Mouse (Mus musculus) inflammation-experienced regulatory T-cells, adult 6 months (primary cell): Measurements from ENCODE around the gene Ppil1. TPM values are rescaled to one million over a fixed set of nuclear protein-coding genes. Genes with fewer than 3 reads are reported as not detected.
"Not testable (repeated sequence)": the region's sequence is repeated elsewhere in the genome, so short reads cannot be mapped to it uniquely, and the experiment has no call there.

Source experiments
- ATAC-seq: one replicate; pipeline ENCODE4 v1.8.0; 2017
- polyA plus RNA-seq, 3 experiments: library from polyadenylated mRNA; unstranded; fragments of 100-300 nt; shearing (Covaris generic); gene quantifications; one replicate each; pipeline ENCODE4 v1.2.1; 2017

The Ppil1 gene
- polyA plus RNA-seq, 3 experiments from 2014 or later: 59.0 to 107 (median 62.4) TPM

DNA sequence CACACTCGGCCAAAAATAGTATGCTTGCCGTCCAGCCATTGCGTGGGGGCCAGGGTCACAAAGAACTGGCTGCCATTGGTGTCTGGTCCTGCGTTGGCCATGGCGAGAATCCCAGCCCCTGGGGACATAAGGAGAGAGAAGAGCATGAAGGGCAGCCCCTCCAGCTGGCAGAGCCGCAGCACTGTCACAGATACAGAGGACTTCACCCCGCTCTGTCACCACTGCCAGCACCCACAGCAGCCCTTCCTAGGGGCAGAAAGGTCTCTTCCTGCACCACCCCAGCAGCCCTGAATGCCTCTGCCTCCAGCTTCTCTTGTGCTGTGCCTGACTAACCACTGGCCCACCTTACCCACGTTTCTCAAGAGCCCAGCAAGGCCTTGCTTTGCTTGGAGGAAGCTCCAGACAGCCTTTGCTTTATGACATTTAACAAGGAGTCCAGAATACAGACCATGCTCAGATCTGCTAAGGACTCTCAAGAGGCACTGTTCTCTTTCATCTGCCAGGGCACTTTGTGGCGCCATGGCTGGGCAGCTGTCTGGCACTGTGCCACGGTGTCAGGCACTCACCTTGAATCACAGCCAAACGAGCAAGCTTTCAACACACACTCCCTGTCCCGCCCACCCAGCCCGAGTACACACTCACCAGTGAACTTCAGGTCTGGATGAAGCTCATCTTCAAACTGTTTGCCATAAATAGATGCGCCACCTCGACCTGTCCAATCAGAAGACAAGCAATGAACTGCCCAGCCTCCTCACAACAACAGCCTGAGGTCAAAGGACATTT, 12.2 kb downstream of the Ppil1 start:
- no peak for ATAC-seq

DNA sequence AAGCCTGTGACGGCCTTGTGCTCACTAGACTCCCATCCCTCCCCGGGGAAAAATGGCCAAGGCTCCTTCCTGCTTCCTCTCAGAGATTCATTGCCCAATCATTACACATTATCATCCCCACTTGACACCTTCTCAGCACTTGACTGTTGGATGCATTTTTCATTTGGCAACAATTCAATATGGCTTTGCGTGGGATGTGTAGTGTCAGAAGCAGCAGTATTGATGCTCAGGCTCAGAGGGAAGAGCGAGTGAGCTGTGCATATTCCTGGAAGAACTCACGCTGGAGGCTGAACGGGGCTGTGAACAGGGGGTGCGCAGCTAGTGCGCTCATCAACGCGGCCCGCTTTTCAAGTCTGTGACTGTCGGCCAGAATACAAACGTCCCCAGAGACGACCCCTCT, 13.0 kb downstream of the Ppil1 start:
- not testable (repeated sequence) for ATAC-seq

DNA sequence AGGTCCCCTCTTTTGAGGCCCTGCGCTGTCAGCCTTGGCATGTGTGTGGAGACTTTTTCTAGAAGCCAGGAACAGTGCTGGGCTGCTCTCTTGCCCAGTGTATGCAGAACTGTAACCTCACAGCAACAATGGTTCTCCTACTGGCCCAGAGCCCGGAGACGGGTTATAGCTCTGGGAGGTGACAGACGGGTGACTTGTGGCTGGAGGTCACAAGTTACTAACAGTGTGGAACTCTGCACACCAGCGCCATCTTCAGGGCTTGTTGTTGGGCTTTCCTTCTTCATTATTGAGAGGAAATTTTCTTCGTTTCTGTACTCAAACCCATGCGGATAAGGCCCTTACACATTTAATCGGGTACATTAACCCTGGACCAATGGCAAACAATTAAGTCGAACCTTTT, 14.5 kb downstream of the Ppil1 start:
- ATAC-seq: no peak

DNA sequence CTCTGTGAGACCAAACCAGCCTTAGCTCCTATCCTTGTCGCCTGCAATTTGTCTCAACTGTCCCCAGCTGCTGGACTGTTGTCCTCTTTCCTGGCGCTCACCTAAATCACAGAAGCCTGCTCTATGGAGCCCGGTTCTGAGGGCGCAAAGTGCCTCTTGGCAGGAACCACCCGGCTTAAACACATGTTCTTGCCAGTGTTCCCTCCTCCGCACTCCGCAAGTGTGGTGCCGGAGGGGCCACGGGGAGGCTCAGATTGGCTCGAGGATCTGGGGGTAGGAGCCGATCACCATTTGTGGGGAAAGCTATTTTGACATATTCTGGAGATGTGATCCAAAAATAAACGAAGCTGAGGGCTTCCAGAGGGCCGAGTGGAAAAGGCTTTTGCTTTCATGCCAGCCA, 16.1 kb downstream of the Ppil1 start:
- no peak for ATAC-seq

DNA sequence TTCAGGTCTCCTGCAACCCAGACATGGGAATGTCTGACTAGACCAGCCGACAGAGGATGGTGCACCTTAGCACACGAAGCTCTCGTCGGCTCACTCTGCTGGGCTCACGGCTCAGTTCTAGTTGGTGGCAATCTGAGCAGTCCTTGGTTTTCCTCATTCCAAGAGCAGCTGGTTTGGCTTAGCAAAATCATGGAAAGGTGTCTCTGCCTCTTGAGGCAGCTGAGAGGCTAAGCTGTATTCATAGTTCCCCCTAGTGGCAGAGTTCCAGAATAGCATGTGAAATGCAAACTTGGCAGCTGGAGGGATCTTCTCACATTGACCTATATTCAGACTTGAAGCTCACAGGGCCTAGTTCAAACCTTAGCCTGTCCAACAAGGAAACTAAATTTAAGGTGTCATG, 17.4 kb downstream of the Ppil1 start:
- no peak for ATAC-seq

DNA sequence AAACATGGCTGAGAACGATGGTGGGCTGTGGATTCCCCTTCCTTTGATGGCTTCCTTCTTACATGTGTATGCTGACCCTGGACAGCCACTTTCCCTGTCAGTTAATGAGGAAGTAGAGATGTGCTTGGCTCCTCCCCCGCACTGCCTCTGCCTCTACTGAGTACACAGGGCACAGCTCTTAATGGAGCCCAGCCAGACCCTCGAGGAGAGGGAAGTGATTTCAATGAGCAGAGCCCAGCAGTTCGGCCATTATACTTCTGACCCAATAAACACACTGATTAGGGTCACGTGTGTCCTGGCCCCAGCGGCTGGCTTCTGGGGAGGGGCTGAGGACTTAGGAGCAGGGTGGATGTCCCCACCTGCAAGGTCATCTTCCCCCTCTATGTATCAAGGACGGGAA, 18.3 kb downstream of the Ppil1 start:
- no peak for ATAC-seq

DNA sequence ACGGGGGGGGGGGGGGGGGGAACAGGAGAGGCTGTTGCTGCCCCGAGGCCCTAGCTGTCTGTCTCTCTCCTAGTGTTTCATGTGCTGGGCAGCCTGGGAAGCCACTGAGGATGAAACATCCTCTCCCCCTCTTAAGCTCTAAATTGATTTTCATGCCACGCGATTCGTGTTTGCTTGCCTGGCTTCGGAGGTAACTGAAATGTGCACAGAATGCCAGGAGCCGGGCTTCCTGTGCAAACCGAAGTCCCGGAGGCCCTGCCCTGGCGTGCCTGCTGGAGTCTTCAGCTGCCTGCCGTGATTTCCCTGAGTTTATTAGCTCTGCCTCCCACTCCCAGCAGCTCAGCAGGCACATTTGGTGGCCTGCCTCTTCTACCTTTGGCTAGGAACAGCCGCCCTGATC, 19.1 kb downstream of the Ppil1 start:
- no peak for ATAC-seq

DNA sequence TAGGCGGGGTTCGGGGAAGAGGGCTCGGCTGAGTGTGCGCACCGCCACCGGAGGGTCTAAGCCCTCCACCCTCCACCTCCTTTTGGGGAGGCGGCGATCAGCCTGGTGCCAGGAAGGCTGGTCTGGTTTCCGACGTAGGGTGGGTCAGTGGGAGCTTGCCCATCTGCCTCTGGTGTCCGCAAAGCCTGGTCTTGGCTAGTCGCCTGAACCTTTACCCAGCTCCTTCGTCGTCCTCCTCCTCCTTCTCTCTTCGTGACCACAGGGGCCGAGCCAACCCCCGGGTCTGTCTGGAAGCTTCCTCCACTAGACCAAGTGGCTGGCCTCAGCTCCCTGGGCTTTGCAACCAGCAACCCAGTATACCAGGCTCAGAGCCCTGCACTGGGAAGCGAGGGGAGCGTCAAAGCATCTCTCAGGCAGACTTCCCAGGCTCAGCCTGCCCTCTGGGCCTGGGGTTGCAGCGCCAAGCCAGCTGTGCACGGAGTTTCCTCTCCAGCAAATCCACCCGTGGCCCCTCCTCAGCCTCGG, 25.5 kb downstream of the Ppil1 start:
- no peak for ATAC-seq

DNA sequence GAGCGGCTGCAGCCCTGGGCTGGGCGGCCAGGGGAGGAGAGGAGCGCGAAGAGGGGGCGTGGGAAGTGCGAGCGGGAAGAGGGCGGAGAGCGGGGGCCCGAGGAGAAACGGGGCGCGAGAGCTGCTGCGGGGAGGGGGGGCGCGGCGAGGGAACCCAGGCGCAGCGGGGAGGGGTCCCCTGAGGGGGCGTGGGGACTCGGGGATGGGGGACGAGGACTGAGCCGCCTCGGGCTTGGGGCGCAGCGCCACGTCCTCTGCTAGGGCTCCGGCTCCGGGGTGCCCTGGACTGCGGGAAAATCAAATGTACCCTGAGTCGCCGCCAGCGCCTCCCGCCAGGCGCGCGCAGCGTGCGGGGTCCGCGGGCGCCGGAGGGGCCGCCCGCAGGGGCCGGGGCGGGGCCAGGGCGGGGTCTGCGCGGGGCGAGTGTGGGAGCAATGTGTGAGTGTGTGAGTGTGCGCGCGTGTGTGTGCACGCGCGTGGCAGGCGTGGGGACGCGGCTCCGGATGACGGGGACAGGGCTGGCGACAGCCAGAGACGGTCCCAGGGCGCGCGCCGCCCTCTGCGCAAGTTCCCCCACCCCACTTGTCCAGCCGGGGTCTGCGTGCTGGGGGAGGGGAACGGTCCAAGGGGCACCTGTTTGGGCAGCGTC, 26.1 kb downstream of the Ppil1 start, which contains the start of gene Cpne5:
Gene Cpne5, minus strand, starts transcription at position 396 of the 649 bp plus-strand sequence.
- ATAC-seq: no peak

DNA sequence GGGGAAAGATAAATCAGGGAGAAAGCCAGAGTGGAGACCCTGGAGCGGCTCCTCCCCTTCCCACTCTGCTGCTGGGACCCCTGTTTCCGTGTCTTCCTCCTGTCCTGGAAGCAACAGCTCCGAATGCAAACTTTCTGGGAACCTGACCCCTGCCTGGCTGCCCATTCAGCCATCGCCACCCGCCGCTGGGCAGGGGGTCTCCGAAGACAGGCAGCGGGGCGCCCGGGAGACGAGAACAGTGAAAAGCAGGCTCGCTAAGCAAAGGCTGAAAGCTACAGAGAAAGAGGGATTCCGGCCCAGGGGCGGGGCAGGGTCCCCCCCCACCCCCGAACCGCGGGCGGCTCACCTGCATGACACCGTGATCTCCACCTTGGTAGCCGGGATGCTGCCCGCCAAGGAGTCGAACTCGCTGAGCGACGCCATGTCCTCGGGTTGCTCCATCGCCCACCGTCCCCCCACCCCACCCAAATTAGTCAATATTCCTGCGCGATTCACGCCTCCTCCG, 26.7 kb downstream of the Ppil1 start:
- no peak for ATAC-seq

DNA sequence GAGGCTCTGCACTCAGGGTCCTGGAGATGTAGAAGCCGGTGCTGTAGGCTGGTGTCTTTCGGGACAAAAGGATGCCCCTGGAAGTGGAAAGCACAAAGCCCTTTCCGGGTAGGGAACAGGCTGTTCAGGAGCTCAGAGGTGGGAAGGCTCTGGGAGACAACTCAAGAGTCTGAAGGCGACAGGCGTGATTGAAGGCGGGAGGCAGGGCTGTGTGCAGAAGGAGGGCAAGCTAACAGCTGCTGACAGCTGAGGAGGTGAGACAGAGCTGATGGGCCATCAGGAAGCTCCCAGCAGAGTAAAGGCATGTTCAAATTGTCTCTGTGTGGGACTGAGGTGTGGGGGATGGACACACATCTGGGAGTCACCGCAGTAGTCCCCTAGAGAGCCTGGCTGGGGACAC, 27.9 kb downstream of the Ppil1 start:
- ATAC-seq: no peak

DNA sequence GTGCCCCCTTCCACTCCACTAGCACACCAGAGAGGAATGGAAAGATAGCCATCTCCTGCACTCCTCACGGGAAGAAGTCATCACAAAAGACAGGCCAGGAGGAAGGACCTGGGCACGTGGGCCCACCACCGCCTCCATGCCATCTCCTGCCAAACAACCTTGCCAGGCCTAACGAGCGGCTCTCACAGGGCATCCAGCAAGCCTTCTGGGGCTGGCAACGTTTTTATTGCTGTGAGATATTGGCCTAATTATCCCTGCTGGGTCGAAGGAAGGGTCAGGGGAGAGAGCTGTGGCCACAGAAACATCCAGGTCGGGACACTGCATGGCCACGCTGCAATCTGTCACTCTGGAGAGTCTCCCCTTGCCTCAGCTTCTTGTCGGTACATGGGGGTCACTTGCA, 32.9 kb downstream of the Ppil1 start:
- no peak for ATAC-seq

DNA sequence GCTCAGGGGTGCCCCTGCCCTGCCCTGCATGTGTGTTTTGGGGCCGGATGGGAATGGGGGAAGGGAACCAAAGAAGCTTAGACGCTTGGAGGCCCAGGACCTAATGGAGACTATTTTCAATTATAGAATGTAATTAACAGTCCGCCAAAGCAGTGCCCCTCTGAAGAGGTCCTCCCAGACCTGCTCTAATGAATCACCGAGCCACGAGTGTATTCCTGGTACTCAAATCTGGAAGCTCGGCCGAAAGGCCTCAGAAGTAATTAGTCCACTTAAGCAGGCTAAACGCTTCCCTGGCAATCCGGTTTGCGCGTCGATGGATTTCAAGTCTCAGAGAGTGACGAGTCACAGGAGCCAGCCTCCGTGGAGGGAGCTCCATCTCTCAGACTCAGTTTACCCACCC, 43.4 kb downstream of the Ppil1 start:
- ATAC-seq: no peak

DNA sequence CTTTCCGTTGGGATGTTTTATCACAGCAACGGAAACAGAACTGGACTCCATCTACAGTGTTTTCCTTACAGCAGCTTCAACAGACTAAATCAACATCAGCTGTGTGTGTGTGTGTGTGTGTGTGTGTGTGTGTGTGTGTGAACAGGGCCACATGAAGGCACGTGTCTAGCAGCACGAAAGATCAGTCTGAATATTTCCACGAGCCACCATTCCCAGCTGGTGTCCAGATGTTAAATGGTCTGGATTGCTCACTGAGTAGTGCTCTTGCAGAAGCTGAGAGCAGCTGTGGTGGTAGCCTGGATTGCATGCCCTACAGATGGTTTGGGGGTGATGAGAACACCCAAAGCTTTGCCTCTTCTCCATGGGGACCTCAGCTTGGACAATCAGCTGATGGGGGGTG, 46.0 kb downstream of the Ppil1 start:
- no peak for ATAC-seq

DNA sequence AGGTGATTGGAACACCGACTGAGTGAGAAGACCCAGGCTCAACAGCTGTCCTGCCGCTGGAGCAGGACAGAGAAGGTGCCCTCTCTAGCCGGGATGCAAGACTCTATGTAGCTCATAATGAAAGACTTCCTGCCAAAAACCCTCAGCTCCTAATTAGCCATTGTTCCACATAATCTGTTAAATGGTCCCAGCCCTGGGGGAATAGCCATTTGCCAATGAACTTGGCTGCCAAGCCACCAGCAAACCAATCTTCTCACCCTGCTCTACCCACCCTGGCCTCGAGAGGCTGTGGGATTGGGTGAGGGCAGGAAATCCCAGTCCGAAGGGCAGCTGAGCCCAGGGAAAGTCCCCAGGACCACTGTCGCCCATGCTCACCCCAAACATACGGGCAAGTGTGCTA, 47.9 kb downstream of the Ppil1 start:
- no peak for ATAC-seq

DNA sequence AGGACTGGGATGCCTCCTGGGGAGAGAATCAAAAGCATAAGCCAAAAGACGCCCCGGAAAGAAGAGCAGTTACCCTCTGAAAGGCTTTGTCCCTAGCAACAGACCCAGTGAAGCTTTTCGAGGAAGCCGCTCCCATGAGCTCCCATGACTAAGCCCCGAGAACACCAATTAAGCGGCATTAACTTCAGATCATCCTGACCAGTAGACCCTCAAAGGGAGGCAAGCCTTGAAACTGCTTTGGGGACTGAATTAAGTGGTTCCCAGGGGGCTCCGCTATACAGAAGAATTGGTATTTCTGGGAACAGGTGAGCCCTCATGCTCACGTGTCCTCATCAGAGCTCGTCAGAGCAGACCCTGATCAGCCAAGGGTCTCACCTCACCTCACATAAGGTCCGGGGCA, 49.3 kb downstream of the Ppil1 start:
- no peak for ATAC-seq

DNA sequence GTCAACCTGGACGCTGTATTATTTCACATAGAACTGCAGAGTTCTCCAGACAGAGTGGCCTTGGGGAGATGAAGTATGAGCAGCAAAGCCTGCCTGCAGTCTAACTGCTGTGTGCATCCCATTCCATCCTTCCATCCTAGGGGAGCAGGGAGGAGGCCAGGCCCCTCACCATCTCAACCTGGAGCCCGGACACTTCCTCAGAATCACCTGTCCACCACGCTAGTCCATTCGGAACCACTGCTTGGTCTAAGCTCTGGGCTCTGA, 49.9 kb downstream of the Ppil1 start:
- no peak for ATAC-seq

DNA sequence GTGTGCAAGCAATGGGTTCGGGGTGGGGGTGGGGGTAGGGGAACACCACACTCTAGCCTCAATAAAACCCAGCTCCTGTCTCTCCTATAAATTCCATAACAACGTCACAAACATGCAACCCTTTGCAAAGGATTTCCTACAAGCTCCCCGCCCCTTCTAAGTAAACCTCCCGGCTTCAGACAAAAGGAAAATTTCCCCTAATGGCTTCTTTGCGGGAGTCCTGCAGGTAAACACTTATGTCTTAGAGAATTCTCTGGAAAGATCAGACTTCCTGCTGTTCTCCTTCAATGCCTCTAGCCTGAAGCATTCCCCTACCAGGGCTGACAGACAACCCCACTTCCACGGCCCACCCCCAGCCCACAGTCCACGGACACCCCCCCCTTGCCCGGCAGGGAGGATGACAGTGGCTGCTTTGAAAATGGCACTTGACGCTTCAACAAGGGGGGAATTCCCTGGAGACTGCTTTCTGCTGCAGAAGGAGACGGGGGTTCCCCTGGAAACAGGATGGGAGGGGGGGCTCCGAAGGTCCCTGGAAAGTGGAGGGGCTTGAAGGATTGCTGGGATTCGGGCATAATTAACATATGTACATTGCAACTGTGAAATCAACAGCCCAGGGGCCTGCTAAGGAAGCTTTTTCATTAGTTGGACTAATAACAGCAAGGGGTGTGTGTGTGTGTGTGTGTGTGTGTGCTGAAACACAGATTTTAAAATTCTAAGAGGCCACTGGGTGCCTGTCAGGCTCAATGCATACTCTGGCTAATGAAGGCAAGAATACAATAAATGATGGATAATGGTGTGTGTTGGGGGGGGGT, 50.4 kb downstream of the Ppil1 start:
- ATAC-seq: no peak

DNA sequence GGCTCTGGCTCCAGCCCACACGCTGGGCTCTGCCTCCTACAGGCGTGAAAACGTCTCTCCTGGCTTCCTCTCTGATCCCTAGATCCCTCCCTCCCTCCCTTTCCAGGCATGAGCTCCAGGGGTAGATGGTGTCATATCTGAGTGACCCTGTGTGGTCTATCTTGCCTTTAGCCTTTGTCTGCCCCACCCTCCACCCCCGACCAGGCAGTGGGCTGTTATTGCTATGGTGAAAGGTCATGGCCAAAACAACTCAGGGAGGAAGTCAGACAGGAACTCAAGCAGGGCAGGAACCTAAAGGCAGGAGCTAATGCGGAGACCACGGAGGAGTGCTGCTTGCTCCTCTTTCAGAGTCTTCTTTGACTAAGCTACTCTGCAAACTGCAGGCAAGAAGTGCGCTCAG, 52.1 kb downstream of the Ppil1 start:
- no peak for ATAC-seq

DNA sequence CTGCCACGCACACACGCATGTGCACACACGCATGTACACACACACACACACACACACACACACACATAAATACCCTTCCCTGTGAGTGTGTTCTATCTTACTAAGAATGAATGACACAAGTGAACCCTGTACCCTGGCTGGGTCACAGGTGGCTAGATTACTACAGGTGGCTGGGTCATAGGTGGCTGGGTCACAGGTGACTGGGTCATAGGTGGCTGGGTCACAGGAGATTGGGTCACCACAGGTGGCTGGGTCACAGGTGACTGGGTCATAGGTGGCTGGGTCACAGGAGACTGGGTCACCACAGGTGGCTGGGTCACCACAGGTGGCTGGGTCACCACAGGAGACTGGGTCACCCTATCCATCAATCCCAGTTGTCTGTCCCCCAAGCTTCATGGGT, 53.9 kb downstream of the Ppil1 start:
- ATAC-seq: no peak

DNA sequence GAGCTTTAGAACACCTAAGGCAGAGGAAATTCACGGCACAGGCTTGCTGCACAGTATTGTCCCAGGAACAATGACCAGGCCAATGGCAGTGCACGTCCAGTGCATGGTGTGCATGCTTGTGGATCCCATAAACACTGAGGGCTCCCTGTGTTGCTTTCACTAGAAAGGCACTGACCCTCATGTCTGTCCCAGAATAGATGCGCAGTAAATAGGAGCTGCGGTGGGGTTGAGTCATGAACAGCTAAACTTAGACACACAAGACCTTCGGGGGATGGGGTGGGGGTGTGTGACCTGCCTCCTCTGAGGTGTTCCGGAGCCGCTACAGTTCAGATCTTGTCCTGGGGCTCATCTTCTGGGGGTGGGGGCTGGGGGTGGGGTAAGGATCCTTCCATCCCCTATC, 57.9 kb downstream of the Ppil1 start:
- no peak for ATAC-seq

DNA sequence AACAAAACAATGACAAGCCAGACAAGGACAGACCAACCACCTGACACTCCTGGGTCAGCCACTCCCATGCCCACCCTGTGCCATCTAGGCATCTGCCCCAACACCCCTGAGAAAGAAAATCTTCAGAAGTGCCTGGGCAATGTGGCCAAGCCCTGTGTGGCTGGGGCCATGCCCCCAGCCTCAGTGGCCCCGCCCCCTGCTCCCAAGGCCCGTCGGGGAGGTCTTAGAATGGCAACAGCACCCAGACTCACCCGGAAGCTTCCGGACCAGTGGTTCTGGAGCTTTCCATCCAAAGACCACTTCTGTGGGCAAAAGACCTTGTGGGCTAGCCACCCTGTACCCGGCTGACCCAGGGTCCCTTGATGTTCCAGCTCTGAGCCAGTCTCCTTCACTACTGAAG, 61.4 kb downstream of the Ppil1 start:
- no peak for ATAC-seq
